Mouse (Mus musculus) G1E (cell line): ENCODE measurements at regions not wholly inside any gene's neighbourhood (a gene's known extent, or its start where the extent isn't known, plus 50 kb on each side); places are given as distances from the start of the nearest gene placed in this dataset.

Experiments
- CTCF ChIP-seq: IDR thresholded peaks from 2 replicates; pipeline ENCODE4 v1.5.1; 2012; ENCODE audit warnings: low read depth, low read length, inconsistent platforms, mixed read lengths
- GATA1 ChIP-seq: IDR thresholded peaks from 2 replicates; pipeline ENCODE4 v1.6.1; 2012; ENCODE audit warnings: borderline replicate concordance, low read length, inconsistent platforms, mixed read lengths

- no peak for TF ChIP-seq CTCF
- TF ChIP-seq GATA1, result no peak
These were observed 104.3 kb downstream of the Eif4e start for GRCm38 (mm10) chr3:138630231-138630630.
